Mouse (Mus musculus) liver, embryonic 14.5 days (tissue): ENCODE data around the gene 1810065E05Rik.

Source experiments
- CTCF ChIP-seq: IDR thresholded peaks from 2 replicates; pipeline ENCODE4 v1.5.1; 2016; ENCODE audit warnings: antibody characterized with exemption, low read depth, control low read depth
- EP300 ChIP-seq: IDR thresholded peaks from 2 replicates; pipeline ENCODE4 v1.6.1; 2016; ENCODE audit warnings: antibody characterized with exemption, low read depth

DNA sequence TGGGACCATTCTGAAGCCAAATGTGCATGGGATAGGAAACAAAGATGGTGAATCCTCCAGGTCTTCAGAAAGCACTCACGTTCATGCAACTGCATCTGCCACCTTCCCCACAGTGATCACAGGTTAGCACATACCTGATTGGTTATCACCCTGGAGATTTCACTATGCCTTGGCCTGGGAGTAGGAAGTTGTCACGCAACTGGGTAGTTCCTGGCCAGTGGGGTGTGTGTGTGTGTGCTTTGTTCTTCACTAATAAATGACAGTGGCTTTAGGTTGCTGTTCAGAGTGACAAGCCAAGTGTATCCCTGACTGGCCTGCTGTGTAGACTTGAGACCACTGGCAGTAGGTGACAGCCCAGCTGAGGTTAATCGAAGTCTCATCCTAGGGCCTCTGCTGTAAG lies 11.3 kb downstream of the 1810065E05Rik start, which contains the start of gene Gm12253:
- TF ChIP-seq CTCF, result no peak
- no peak for TF ChIP-seq EP300
